Mouse (Mus musculus) myocyte (in vitro differentiated cells): ENCODE measurements at regions not wholly inside any gene's neighbourhood (a gene's known extent, or its start where the extent isn't known, plus 50 kb on each side); places are given as distances from the start of the nearest gene placed in this dataset.

Experiments
- H3K27me3 ChIP-seq: one replicate; pipeline ENCODE4 v1.6.1; 2011; ENCODE audit not compliant: control insufficient read depth, insufficient read depth, insufficient read length
- H3K36me3 ChIP-seq: one replicate; pipeline ENCODE4 v1.6.1; 2011; ENCODE audit not compliant: control insufficient read depth, insufficient read depth
- H3K4me2 ChIP-seq: one replicate; pipeline ENCODE4 v1.6.1; 2011; ENCODE audit warnings: low read depth, control low read depth
- H3K4me3 ChIP-seq: one replicate; pipeline ENCODE4 v1.5.1; 2011; ENCODE audit warnings: mild to moderate bottlenecking, control low read depth, moderate library complexity
- H3K79me2 ChIP-seq: one replicate; pipeline ENCODE4 v1.6.1; 2011; ENCODE audit not compliant: control insufficient read depth, insufficient read depth
- H3ac ChIP-seq: one replicate; pipeline ENCODE4 v1.6.1; 2011; ENCODE audit not compliant: control insufficient read depth, insufficient read length
- CEBPB ChIP-seq: IDR thresholded peaks from 2 replicates; pipeline ENCODE4 v1.6.1; 2011; ENCODE audit warnings: mild to moderate bottlenecking, moderate library complexity; ENCODE audit not compliant: poor library complexity, insufficient read depth, severe bottlenecking
- E2F4 ChIP-seq: IDR thresholded peaks from one replicate; pipeline ENCODE4 v1.6.1; 2011; ENCODE audit warnings: mild to moderate bottlenecking, control low read depth, moderate library complexity; ENCODE audit not compliant: insufficient read depth
- MAX ChIP-seq: IDR thresholded peaks from one replicate; pipeline ENCODE4 v1.6.1; 2011; ENCODE audit warnings: low read depth, mild to moderate bottlenecking, control low read depth
- MYOD1 ChIP-seq, 3 experiments: IDR thresholded peaks; one replicate each; pipeline ENCODE4 v1.6.1; 2011; ENCODE audit warnings: control low read depth in 2 of 3, low read depth in 2 of 3, mild to moderate bottlenecking in 2 of 3, moderate library complexity in 1 of 3; ENCODE audit not compliant: insufficient read length in 2 of 3, control insufficient read depth in 1 of 3
- MYOG ChIP-seq, 3 experiments: IDR thresholded peaks; one replicate each; pipeline ENCODE4 v1.6.1; 2011; ENCODE audit warnings: control low read depth in 2 of 3, low read depth in 2 of 3, mild to moderate bottlenecking in 2 of 3; ENCODE audit not compliant: insufficient read length in 2 of 3, control insufficient read depth in 1 of 3, insufficient read depth in 1 of 3
- POLR2A ChIP-seq: IDR thresholded peaks from one replicate; pipeline ENCODE4 v1.6.1; 2011; ENCODE audit warnings: low read depth, mild to moderate bottlenecking, control low read depth, moderate library complexity; ENCODE audit not compliant: insufficient read length
- POLR2AphosphoS2 ChIP-seq: IDR thresholded peaks from one replicate; pipeline ENCODE4 v1.6.1; 2011; ENCODE audit warnings: low read depth, control low read depth; ENCODE audit not compliant: insufficient read length
- REST ChIP-seq: IDR thresholded peaks from one replicate; pipeline ENCODE4 v1.6.1; 2011; ENCODE audit warnings: mild to moderate bottlenecking, control low read depth, moderate library complexity; ENCODE audit not compliant: insufficient read depth, insufficient read length
- SRF ChIP-seq: IDR thresholded peaks from one replicate; pipeline ENCODE4 v1.6.1; 2011; ENCODE audit warnings: low read depth; ENCODE audit not compliant: control insufficient read depth, insufficient read length
- TCF12 ChIP-seq: IDR thresholded peaks from one replicate; pipeline ENCODE4 v1.6.1; 2011; ENCODE audit warnings: mild to moderate bottlenecking, control low read depth; ENCODE audit not compliant: poor library complexity, insufficient read depth, severe bottlenecking
- TCF3 ChIP-seq: IDR thresholded peaks from one replicate; pipeline ENCODE4 v1.6.1; 2011; ENCODE audit warnings: low read depth, control low read depth; ENCODE audit not compliant: insufficient read length
- USF1 ChIP-seq: IDR thresholded peaks from one replicate; pipeline ENCODE4 v1.6.1; 2011; ENCODE audit warnings: low read depth, mild to moderate bottlenecking, control low read depth, moderate library complexity

GRCm38 (mm10) chr3:9173643-9174516 lies 436.0 kb downstream of the Zfp704 start:
- H3K4me3 ChIP-seq = peak overlapping the region; percentile 3
- TF ChIP-seq CEBPB (no peak), SRF (no peak), POLR2AphosphoS2 (no peak), MYOG (IDR thresholded peaks at IDR 0.05; ENCODE audit: control insufficient read depth in 1 of 3, insufficient read depth in 1 of 3, insufficient read length in 2 of 3, low read depth in 2 of 3) (peak; percentile 52 to 82 (median 79)), TCF12 (peak; percentile 58), TCF3 (no peak), REST (no peak), POLR2A (no peak), USF1 (no peak), MAX (no peak), MYOD1 (IDR thresholded peaks at IDR 0.05; ENCODE audit: control insufficient read depth in 1 of 3, insufficient read length in 2 of 3, low read depth in 2 of 3) (peak in 2 of 3 experiments; percentile 66 to 82), E2F4 (no peak)

DNA sequence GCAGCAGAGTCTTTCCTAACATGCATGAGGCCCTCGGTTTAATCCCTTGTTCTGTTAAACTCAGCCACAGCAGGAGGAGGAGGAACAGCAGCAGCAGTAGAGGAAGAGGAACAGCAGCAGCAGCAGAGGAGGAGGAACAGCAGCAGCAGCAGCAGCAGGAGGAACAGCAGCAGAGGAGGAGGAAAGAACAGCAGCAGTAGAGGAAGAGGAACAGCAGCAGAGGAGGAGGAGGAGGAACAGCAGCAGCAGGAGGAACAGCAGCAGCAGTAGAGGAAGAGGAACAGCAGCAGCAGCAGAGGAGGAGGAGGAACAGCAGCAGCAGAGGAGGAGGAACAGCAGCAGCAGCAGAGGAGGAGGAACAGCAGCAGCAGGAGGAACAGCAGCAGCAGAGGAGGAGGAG lies 437.9 kb downstream of the Zfp704 start:
- no peak overlapping the region for H3ac ChIP-seq
- no peaks in the 10 kb centered on the region for H3K36me3 ChIP-seq
- no peaks in the 10 kb centered on the region for H3K27me3 ChIP-seq
- TF ChIP-seq POLR2AphosphoS2 (no peak), POLR2A (no peak), MYOD1 (IDR thresholded peaks at IDR 0.05; ENCODE audit: control insufficient read depth in 1 of 3, insufficient read length in 2 of 3, low read depth in 2 of 3) (no peak), CEBPB (no peak), TCF3 (no peak), E2F4 (no peak), USF1 (no peak), SRF (no peak), REST (no peak), MAX (no peak), TCF12 (no peak), MYOG (IDR thresholded peaks at IDR 0.05; ENCODE audit: control insufficient read depth in 1 of 3, insufficient read depth in 1 of 3, insufficient read length in 2 of 3, low read depth in 2 of 3) (no peak)
- H3K79me2 ChIP-seq = no peaks in the 10 kb centered on the region
- no peak overlapping the region for H3K4me2 ChIP-seq
- no peak overlapping the region for H3K4me3 ChIP-seq

More at GRCm38 (mm10) chr3:9173643-9174516, 436.0 kb downstream of the Zfp704 start:
- H3K36me3 ChIP-seq = no peaks in the 10 kb centered on the region
- H3K27me3 ChIP-seq = no peaks in the 10 kb centered on the region
- no peaks in the 10 kb centered on the region for H3K79me2 ChIP-seq
- H3ac ChIP-seq = no peak overlapping the region
- peak overlapping the region; percentile 95 for H3K4me2 ChIP-seq

GRCm38 (mm10) chr3:9168955-9169354 lies 440.9 kb downstream of the Zfp704 start:
- H3K27me3 ChIP-seq = no peaks in the 10 kb centered on the region
- H3ac ChIP-seq = no peak overlapping the region
- no peaks in the 10 kb centered on the region for H3K79me2 ChIP-seq
- no peak overlapping the region for H3K4me3 ChIP-seq
- H3K36me3 ChIP-seq = no peaks in the 10 kb centered on the region
- no peak for TF ChIP-seq POLR2A
- no peak for TF ChIP-seq E2F4
- no peak for TF ChIP-seq USF1
- TF ChIP-seq MYOD1 (IDR thresholded peaks at IDR 0.05; ENCODE audit: control insufficient read depth in 1 of 3, insufficient read length in 2 of 3, low read depth in 2 of 3) = no peak
- TF ChIP-seq MYOG (IDR thresholded peaks at IDR 0.05; ENCODE audit: control insufficient read depth in 1 of 3, insufficient read depth in 1 of 3, insufficient read length in 2 of 3, low read depth in 2 of 3) = no peak
- TF ChIP-seq POLR2AphosphoS2 = no peak
- no peak for TF ChIP-seq MAX
- TF ChIP-seq TCF3 = no peak
- no peak for TF ChIP-seq SRF
- TF ChIP-seq REST = no peak
- no peak for TF ChIP-seq TCF12
- no peak for TF ChIP-seq CEBPB
- no peak overlapping the region for H3K4me2 ChIP-seq

- Histone ChIP-seq H3K36me3 (no peaks in the 10 kb centered on the region), H3K27me3 (no peaks in the 10 kb centered on the region), H3K4me3 (no peak overlapping the region), H3K79me2 (no peaks in the 10 kb centered on the region), H3ac (no peak overlapping the region), H3K4me2 (no peak overlapping the region)
- TF ChIP-seq MAX = no peak
- TF ChIP-seq E2F4 = no peak
- TF ChIP-seq USF1 = no peak
- no peak for TF ChIP-seq TCF3
- TF ChIP-seq MYOG (IDR thresholded peaks at IDR 0.05; ENCODE audit: control insufficient read depth in 1 of 3, insufficient read depth in 1 of 3, insufficient read length in 2 of 3, low read depth in 2 of 3) = no peak
- TF ChIP-seq MYOD1 (IDR thresholded peaks at IDR 0.05; ENCODE audit: control insufficient read depth in 1 of 3, insufficient read length in 2 of 3, low read depth in 2 of 3) = no peak
- no peak for TF ChIP-seq CEBPB
- TF ChIP-seq SRF = no peak
- no peak for TF ChIP-seq POLR2AphosphoS2
- no peak for TF ChIP-seq POLR2A
- TF ChIP-seq REST = no peak
- no peak for TF ChIP-seq TCF12
These were observed 450.8 kb downstream of the Zfp704 start for GRCm38 (mm10) chr3:9159073-9159472.
